Mouse (Mus musculus) limb, embryonic 10.5 days (tissue): ENCODE results near the gene Nmt1. TPM values are rescaled to one million over a fixed set of nuclear protein-coding genes. Genes with fewer than 3 reads are reported as not detected.

Experiments used
- DNase-seq: peaks from one replicate; pipeline ENCODE4 v3.0.0-alpha.2; 2017; ENCODE audit warnings: low spot score
- H3K27ac ChIP-seq: fragments of 300-500 bp; sonication (generic); 2 replicates; pipeline ENCODE4 v1.5.1; 2016; ENCODE audit warnings: mild to moderate bottlenecking
- H3K27me3 ChIP-seq: fragments of 300-500 bp; sonication (generic); 2 replicates; pipeline ENCODE4 v1.6.1; 2016; ENCODE audit warnings: low read depth, mild to moderate bottlenecking; ENCODE audit not compliant: poor library complexity, severe bottlenecking
- H3K36me3 ChIP-seq: fragments of 300-500 bp; sonication (generic); 2 replicates; pipeline ENCODE4 v1.6.1; 2016; ENCODE audit warnings: mild to moderate bottlenecking, moderate library complexity
- H3K4me1 ChIP-seq: fragments of 300-500 bp; sonication (generic); 2 replicates; pipeline ENCODE4 v1.6.1; 2016
- H3K4me3 ChIP-seq: fragments of 300-500 bp; sonication (generic); 2 replicates; pipeline ENCODE4 v1.5.1; 2016; ENCODE audit warnings: mild to moderate bottlenecking, moderate library complexity
- H3K9me3 ChIP-seq: fragments of 300-500 bp; sonication (generic); replicated peaks from 2 replicates; pipeline ENCODE4 v1.6.1; 2016; ENCODE audit warnings: mild to moderate bottlenecking
- WGBS: fragments of 180-500 bp; shearing (Covaris S2); methylation state at CpG from one replicate; pipeline ENCODE4 v1.1.7; 2016; 5-methylcytosine and 5-hydroxymethylcytosine counted together
- polyA plus RNA-seq: library from polyadenylated mRNA; unstranded; fragments of >200 nt; fragmentation: Nextera tagmentation; extraction: Ambion mirVana; gene quantifications from 2 replicates; pipeline ENCODE4 v1.2.1, GENCODE M21; 2016

The Nmt1 gene
- polyA plus RNA-seq, 1 experiment from 2014 or later: 60.5 TPM

- peaks cover 91% of the 10 kb centered on the region for H3K27me3 ChIP-seq
- H3K27ac ChIP-seq: no peak overlapping the region
- no peak for DNase-seq
Measured at GRCm38 (mm10) chr11:103099352-103099940, 71.5 kb downstream of the Nmt1 start.

GRCm38 (mm10) chr11:103100361-103100760 lies 72.4 kb downstream of the Nmt1 start:
- Histone ChIP-seq H3K27ac (no peak overlapping the region), H3K4me3 (no peak overlapping the region), H3K36me3 (no peaks in the 10 kb centered on the region), H3K9me3 (no peaks in the 10 kb centered on the region), H3K27me3 (peaks cover 93% of the 10 kb centered on the region), H3K4me1 (peaks cover 61% of the 10 kb centered on the region)
- no peak for DNase-seq
- WGBS: 73% methylated on average over 8 of the region's 8 CpGs

More at GRCm38 (mm10) chr11:103099352-103099940, 71.5 kb downstream of the Nmt1 start:
- peaks cover 63% of the 10 kb centered on the region for H3K4me1 ChIP-seq
- H3K4me3 ChIP-seq: no peak overlapping the region
- 52% methylated on average over 12 of the region's 12 CpGs for WGBS
- no peaks in the 10 kb centered on the region for H3K36me3 ChIP-seq
- H3K9me3 ChIP-seq: no peaks in the 10 kb centered on the region

GRCm38 (mm10) chr11:103101481-103101865 lies 73.5 kb downstream of the Nmt1 start, which contains the start of the genes Plcd3 and Acbd4:
Gene Plcd3 (minus strand): TSS chr11:103101658.
Gene Acbd4 (plus strand): TSS chr11:103101682.
- peak; percentile 81 for DNase-seq
- Histone ChIP-seq H3K9me3 (no peaks in the 10 kb centered on the region), H3K27me3 (peaks cover 92% of the 10 kb centered on the region), H3K4me3 (peak within 1 kb of the TSS; percentile 63), H3K27ac (peak within 1 kb of the TSS; percentile 76), H3K36me3 (no peaks in the 10 kb centered on the region), H3K4me1 (peaks cover 62% of the 10 kb centered on the region)
- WGBS: 0% methylated on average over 34 of the region's 34 CpGs

- H3K36me3 ChIP-seq: no peaks in the 10 kb centered on the region
- H3K27ac ChIP-seq: peak overlapping the region; percentile 76
- 3% methylated on average over 30 of the region's 30 CpGs for WGBS
- H3K4me1 ChIP-seq: peaks cover 57% of the 10 kb centered on the region
- peak overlapping the region; percentile 63 for H3K4me3 ChIP-seq
- DNase-seq: peak; percentile 72
- peaks cover 89% of the 10 kb centered on the region for H3K27me3 ChIP-seq
- H3K9me3 ChIP-seq: no peaks in the 10 kb centered on the region
Measured at GRCm38 (mm10) chr11:103101866-103102501, 74.0 kb downstream of the Nmt1 start.

- H3K36me3 ChIP-seq: no peaks in the 10 kb centered on the region
- peak overlapping the region; percentile 63 for H3K4me3 ChIP-seq
- no peak overlapping the region for H3K27ac ChIP-seq
- DNase-seq: peak; percentile 99
- H3K9me3 ChIP-seq: no peaks in the 10 kb centered on the region
- 1% methylated on average over 35 of the region's 35 CpGs for WGBS
- H3K4me1 ChIP-seq: peaks cover 49% of the 10 kb centered on the region
- peaks cover 81% of the 10 kb centered on the region for H3K27me3 ChIP-seq
Measured at GRCm38 (mm10) chr11:103102725-103103349, 74.8 kb downstream of the Nmt1 start.

- Histone ChIP-seq H3K4me1 (peaks cover 49% of the 10 kb centered on the region), H3K36me3 (no peaks in the 10 kb centered on the region), H3K27me3 (peaks cover 73% of the 10 kb centered on the region), H3K9me3 (no peaks in the 10 kb centered on the region), H3K27ac (no peak overlapping the region), H3K4me3 (peak overlapping the region; percentile 63)
- no peak for DNase-seq
- WGBS: 53% methylated on average over 8 of the region's 8 CpGs
Measured at GRCm38 (mm10) chr11:103103621-103104020, 75.6 kb downstream of the Nmt1 start.

GRCm38 (mm10) chr11:103104469-103104868 lies 76.5 kb downstream of the Nmt1 start:
- DNase-seq: no peak
- H3K27me3 ChIP-seq: peaks cover 64% of the 10 kb centered on the region
- H3K4me1 ChIP-seq: peaks cover 40% of the 10 kb centered on the region
- no peak overlapping the region for H3K4me3 ChIP-seq
- no peaks in the 10 kb centered on the region for H3K36me3 ChIP-seq
- 84% methylated on average over 7 of the region's 7 CpGs for WGBS
- no peak overlapping the region for H3K27ac ChIP-seq
- H3K9me3 ChIP-seq: no peaks in the 10 kb centered on the region

- no peaks in the 10 kb centered on the region for H3K36me3 ChIP-seq
- H3K4me3 ChIP-seq: no peak overlapping the region
- 57% methylated on average over 14 of the region's 14 CpGs for WGBS
- H3K27me3 ChIP-seq: peaks cover 57% of the 10 kb centered on the region
- H3K27ac ChIP-seq: no peak overlapping the region
- no peaks in the 10 kb centered on the region for H3K9me3 ChIP-seq
- DNase-seq: no peak
- peaks cover 40% of the 10 kb centered on the region for H3K4me1 ChIP-seq
Measured at GRCm38 (mm10) chr11:103105180-103105725, 77.3 kb downstream of the Nmt1 start.

GRCm38 (mm10) chr11:103105810-103106209 lies 77.8 kb downstream of the Nmt1 start:
- Histone ChIP-seq H3K4me3 (no peak overlapping the region), H3K9me3 (no peaks in the 10 kb centered on the region), H3K4me1 (peaks cover 40% of the 10 kb centered on the region), H3K36me3 (no peaks in the 10 kb centered on the region), H3K27ac (no peak overlapping the region; the same call in 1 of the 2 replicates), H3K27me3 (peaks cover 54% of the 10 kb centered on the region)
- 83% methylated on average over 6 of the region's 6 CpGs for WGBS
- DNase-seq: no peak

- DNase-seq: no peak
- peaks cover 38% of the 10 kb centered on the region for H3K4me1 ChIP-seq
- no peak overlapping the region for H3K27ac ChIP-seq
- no peaks in the 10 kb centered on the region for H3K36me3 ChIP-seq
- H3K27me3 ChIP-seq: peaks cover 54% of the 10 kb centered on the region
- no peaks in the 10 kb centered on the region for H3K9me3 ChIP-seq
- no peak overlapping the region for H3K4me3 ChIP-seq
- WGBS: 69% methylated on average over 4 of the region's 4 CpGs
Measured at GRCm38 (mm10) chr11:103106386-103106785, 78.4 kb downstream of the Nmt1 start.

- DNase-seq: peak; percentile 38
- Histone ChIP-seq H3K36me3 (no peaks in the 10 kb centered on the region), H3K4me1 (peaks cover 35% of the 10 kb centered on the region), H3K9me3 (no peaks in the 10 kb centered on the region), H3K4me3 (peak overlapping the region; percentile 51), H3K27me3 (peaks cover 33% of the 10 kb centered on the region), H3K27ac (peak overlapping the region; percentile 81)
- 11% methylated on average over 10 of the region's 10 CpGs for WGBS
Measured at GRCm38 (mm10) chr11:103111301-103111700, 83.3 kb downstream of the Nmt1 start.

- no peaks in the 10 kb centered on the region for H3K36me3 ChIP-seq
- 1% methylated on average over 28 of the region's 28 CpGs for WGBS
- peaks cover 42% of the 10 kb centered on the region for H3K4me1 ChIP-seq
- peak; percentile 72 for DNase-seq
- no peaks in the 10 kb centered on the region for H3K9me3 ChIP-seq
- peaks cover 33% of the 10 kb centered on the region for H3K27me3 ChIP-seq
- peak overlapping the region; percentile 81 for H3K27ac ChIP-seq
- peak overlapping the region; percentile 51 for H3K4me3 ChIP-seq
Measured at GRCm38 (mm10) chr11:103111881-103112551, 84.0 kb downstream of the Nmt1 start.
